Mouse (Mus musculus): ENCODE measurements at regions not wholly inside any gene's neighbourhood (a gene's known extent, or its start where the extent isn't known, plus 50 kb on each side); places are given as distances from the start of the nearest gene placed in this dataset.
A peak's percentile ranks its signal among the peaks of the same experiment; 100 is the strongest.

- Histone ChIP-seq H3K27me3 (ENCODE audit: control insufficient read depth, insufficient read depth, insufficient read length) (no peaks in the 10 kb centered on the region), H3ac (ENCODE audit: control insufficient read depth, insufficient read length) (peak overlapping the region; percentile 93), H3K4me2 (ENCODE audit: low read depth) (peak overlapping the region; percentile 83), H3K36me3 (ENCODE audit: control insufficient read depth, insufficient read depth) (no peaks in the 10 kb centered on the region), H3K79me2 (ENCODE audit: control insufficient read depth, insufficient read depth) (peaks cover 55% of the 10 kb centered on the region), H3K4me3 (peak overlapping the region; percentile 82)
- TF ChIP-seq USF1 (IDR thresholded peaks at IDR 0.05; ENCODE audit: low read depth), result no peak
- TF ChIP-seq E2F4 (IDR thresholded peaks at IDR 0.05; ENCODE audit: insufficient read depth), result no peak
- no peak for TF ChIP-seq REST (IDR thresholded peaks at IDR 0.05; ENCODE audit: insufficient read depth, insufficient read length)
- no peak for TF ChIP-seq MYOD1 (IDR thresholded peaks at IDR 0.05; ENCODE audit: control insufficient read depth in 1 of 3, insufficient read length in 2 of 3, low read depth in 2 of 3)
- no peak for TF ChIP-seq TCF12 (IDR thresholded peaks at IDR 0.05; ENCODE audit: insufficient read depth, poor library complexity, severe bottlenecking)
- no peak for TF ChIP-seq MYOG (IDR thresholded peaks at IDR 0.05; ENCODE audit: control insufficient read depth in 1 of 3, insufficient read depth in 1 of 3, insufficient read length in 2 of 3, low read depth in 2 of 3)
- no peak for TF ChIP-seq POLR2A (IDR thresholded peaks at IDR 0.05; ENCODE audit: insufficient read length, low read depth)
- no peak for TF ChIP-seq POLR2AphosphoS2 (IDR thresholded peaks at IDR 0.05; ENCODE audit: insufficient read length, low read depth)
- no peak for TF ChIP-seq CEBPB (IDR thresholded peaks at IDR 0.05; ENCODE audit: insufficient read depth, poor library complexity, severe bottlenecking)
- no peak for TF ChIP-seq SRF (IDR thresholded peaks at IDR 0.05; ENCODE audit: control insufficient read depth, insufficient read length, low read depth)
- no peak for TF ChIP-seq MAX (IDR thresholded peaks at IDR 0.05; ENCODE audit: low read depth)
Observed at GRCm38 (mm10) chr9:67631741-67632243, 72.3 kb upstream of the Tln2 start.

DNA sequence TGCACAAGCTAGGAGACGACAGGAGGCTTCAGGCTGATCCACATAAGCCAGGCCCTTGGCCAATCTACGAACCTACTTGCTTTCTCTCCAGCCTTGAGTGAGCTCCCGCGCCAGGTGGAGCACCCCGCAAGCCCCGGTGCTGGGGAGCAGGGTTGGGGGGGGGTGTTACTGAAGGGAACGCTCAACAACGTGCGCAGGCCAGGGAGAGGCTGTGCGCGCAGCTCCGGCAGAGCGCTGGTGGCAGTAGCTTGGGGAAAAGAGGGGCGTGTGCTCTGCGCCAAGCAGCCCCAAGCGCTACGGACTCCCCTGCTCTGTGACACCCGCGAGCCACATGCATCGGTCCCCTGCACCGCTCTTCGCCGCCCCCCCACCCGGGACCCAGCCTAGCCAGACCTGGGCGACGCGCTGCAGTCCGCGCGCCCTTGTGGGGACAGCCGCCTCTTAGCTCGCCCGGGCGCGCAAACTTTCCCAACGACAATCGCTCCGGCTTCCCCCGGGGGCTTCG lies 73.1 kb upstream of the Tln2 start:
- H3K27me3 ChIP-seq (ENCODE audit: control insufficient read depth, insufficient read depth, insufficient read length), result no peaks in the 10 kb centered on the region
- peak overlapping the region; percentile 82 for H3K4me3 ChIP-seq
- peak overlapping the region; percentile 93 for H3ac ChIP-seq (ENCODE audit: control insufficient read depth, insufficient read length)
- TF ChIP-seq MYOD1 (IDR thresholded peaks at IDR 0.05; ENCODE audit: control insufficient read depth in 1 of 3, insufficient read length in 2 of 3, low read depth in 2 of 3), result no peak
- peak in 1 of 3 experiments; percentile 20 for TF ChIP-seq MYOG (IDR thresholded peaks at IDR 0.05; ENCODE audit: control insufficient read depth in 1 of 3, insufficient read depth in 1 of 3, insufficient read length in 2 of 3, low read depth in 2 of 3)
- no peaks in the 10 kb centered on the region for H3K36me3 ChIP-seq (ENCODE audit: control insufficient read depth, insufficient read depth)
- H3K4me2 ChIP-seq (ENCODE audit: low read depth), result peak overlapping the region; percentile 83
- peaks cover 48% of the 10 kb centered on the region for H3K79me2 ChIP-seq (ENCODE audit: control insufficient read depth, insufficient read depth)

GRCm38 (mm10) chr9:67633026-67633741 lies 73.7 kb upstream of the Tln2 start:
- Histone ChIP-seq H3K36me3 (ENCODE audit: control insufficient read depth, insufficient read depth) (no peaks in the 10 kb centered on the region), H3K27me3 (ENCODE audit: control insufficient read depth, insufficient read depth, insufficient read length) (no peaks in the 10 kb centered on the region), H3ac (ENCODE audit: control insufficient read depth, insufficient read length) (peak overlapping the region; percentile 93), H3K4me2 (ENCODE audit: low read depth) (peak overlapping the region; percentile 83), H3K79me2 (ENCODE audit: control insufficient read depth, insufficient read depth) (peaks cover 42% of the 10 kb centered on the region), H3K4me3 (peak overlapping the region; percentile 82)
- TF ChIP-seq TCF3 (IDR thresholded peaks at IDR 0.05; ENCODE audit: insufficient read length, low read depth), result no peak
- TF ChIP-seq E2F4 (IDR thresholded peaks at IDR 0.05; ENCODE audit: insufficient read depth), result no peak

DNA sequence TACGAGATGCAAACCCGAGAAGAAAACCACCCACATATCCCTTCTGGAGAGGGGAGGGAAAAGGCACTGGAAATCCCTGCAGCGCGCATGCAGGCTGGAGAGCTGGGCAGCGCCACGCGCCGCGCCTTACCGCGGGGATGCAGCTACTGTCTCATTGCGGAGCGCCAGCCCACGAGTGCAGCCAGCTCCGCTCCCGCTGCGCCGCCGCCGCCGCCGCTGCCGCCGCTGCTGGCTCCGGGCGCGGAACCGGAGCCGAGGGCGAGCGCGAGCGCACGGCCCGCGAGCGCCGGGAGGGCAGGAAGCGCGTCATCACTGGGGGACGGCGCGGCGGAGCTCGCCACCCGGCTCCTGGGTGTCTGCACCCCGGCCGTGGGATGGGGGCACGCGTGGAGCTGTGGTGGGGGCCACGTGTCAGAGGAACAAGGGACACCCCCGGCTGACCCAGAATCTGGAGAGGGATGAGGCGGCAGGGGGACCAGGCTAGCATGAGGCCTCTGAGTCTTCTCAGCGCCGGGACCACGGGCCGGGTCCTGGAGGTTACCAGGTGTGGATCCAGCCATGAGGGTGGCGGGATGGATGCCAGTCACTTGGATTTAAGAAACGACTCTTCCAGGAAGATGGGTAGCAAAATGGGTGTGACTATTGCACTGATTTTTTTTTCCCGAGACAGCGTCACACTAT lies 74.4 kb upstream of the Tln2 start:
- Histone ChIP-seq H3K36me3 (ENCODE audit: control insufficient read depth, insufficient read depth) (no peaks in the 10 kb centered on the region), H3K27me3 (ENCODE audit: control insufficient read depth, insufficient read depth, insufficient read length) (no peaks in the 10 kb centered on the region), H3ac (ENCODE audit: control insufficient read depth, insufficient read length) (peak overlapping the region; percentile 93), H3K79me2 (ENCODE audit: control insufficient read depth, insufficient read depth) (peaks cover 36% of the 10 kb centered on the region), H3K4me3 (peak overlapping the region; percentile 82), H3K4me2 (ENCODE audit: low read depth) (peak overlapping the region; percentile 83)
- TF ChIP-seq TCF3 (IDR thresholded peaks at IDR 0.05; ENCODE audit: insufficient read length, low read depth) (no peak), USF1 (IDR thresholded peaks at IDR 0.05; ENCODE audit: low read depth) (no peak), POLR2AphosphoS2 (IDR thresholded peaks at IDR 0.05; ENCODE audit: insufficient read length, low read depth) (peak; percentile 82), POLR2A (IDR thresholded peaks at IDR 0.05; ENCODE audit: insufficient read length, low read depth) (peak; percentile 91), TCF12 (IDR thresholded peaks at IDR 0.05; ENCODE audit: insufficient read depth, poor library complexity, severe bottlenecking) (no peak), SRF (IDR thresholded peaks at IDR 0.05; ENCODE audit: control insufficient read depth, insufficient read length, low read depth) (no peak), CEBPB (IDR thresholded peaks at IDR 0.05; ENCODE audit: insufficient read depth, poor library complexity, severe bottlenecking) (no peak), E2F4 (IDR thresholded peaks at IDR 0.05; ENCODE audit: insufficient read depth) (no peak), REST (IDR thresholded peaks at IDR 0.05; ENCODE audit: insufficient read depth, insufficient read length) (no peak), MAX (IDR thresholded peaks at IDR 0.05; ENCODE audit: low read depth) (no peak), MYOD1 (IDR thresholded peaks at IDR 0.05; ENCODE audit: control insufficient read depth in 1 of 3, insufficient read length in 2 of 3, low read depth in 2 of 3) (peak in 1 of 3 experiments; percentile 25), MYOG (IDR thresholded peaks at IDR 0.05; ENCODE audit: control insufficient read depth in 1 of 3, insufficient read depth in 1 of 3, insufficient read length in 2 of 3, low read depth in 2 of 3) (peak in 2 of 3 experiments; percentile 7 to 29)

- H3K27me3 ChIP-seq (ENCODE audit: control insufficient read depth, insufficient read depth, insufficient read length), result no peaks in the 10 kb centered on the region
- no peaks in the 10 kb centered on the region for H3K36me3 ChIP-seq (ENCODE audit: control insufficient read depth, insufficient read depth)
- H3ac ChIP-seq (ENCODE audit: control insufficient read depth, insufficient read length), result no peak overlapping the region
- no peak overlapping the region for H3K4me2 ChIP-seq (ENCODE audit: low read depth)
- H3K79me2 ChIP-seq (ENCODE audit: control insufficient read depth, insufficient read depth), result no peaks in the 10 kb centered on the region
- TF ChIP-seq TCF3 (IDR thresholded peaks at IDR 0.05; ENCODE audit: insufficient read length, low read depth) (no peak), POLR2AphosphoS2 (IDR thresholded peaks at IDR 0.05; ENCODE audit: insufficient read length, low read depth) (no peak), SRF (IDR thresholded peaks at IDR 0.05; ENCODE audit: control insufficient read depth, insufficient read length, low read depth) (no peak), MAX (IDR thresholded peaks at IDR 0.05; ENCODE audit: low read depth) (no peak), POLR2A (IDR thresholded peaks at IDR 0.05; ENCODE audit: insufficient read length, low read depth) (no peak), MYOG (IDR thresholded peaks at IDR 0.05; ENCODE audit: control insufficient read depth in 1 of 3, insufficient read depth in 1 of 3, insufficient read length in 2 of 3, low read depth in 2 of 3) (no peak), CEBPB (IDR thresholded peaks at IDR 0.05; ENCODE audit: insufficient read depth, poor library complexity, severe bottlenecking) (no peak), MYOD1 (IDR thresholded peaks at IDR 0.05; ENCODE audit: control insufficient read depth in 1 of 3, insufficient read length in 2 of 3, low read depth in 2 of 3) (no peak), REST (IDR thresholded peaks at IDR 0.05; ENCODE audit: insufficient read depth, insufficient read length) (no peak), E2F4 (IDR thresholded peaks at IDR 0.05; ENCODE audit: insufficient read depth) (no peak), USF1 (IDR thresholded peaks at IDR 0.05; ENCODE audit: low read depth) (no peak)
- H3K4me3 ChIP-seq, result no peak overlapping the region
Observed at GRCm38 (mm10) chr9:67646820-67647219, 87.3 kb upstream of the Tln2 start.
